ENCODE assay signal across 22 mouse cellular contexts in the genomic region with DNA sequence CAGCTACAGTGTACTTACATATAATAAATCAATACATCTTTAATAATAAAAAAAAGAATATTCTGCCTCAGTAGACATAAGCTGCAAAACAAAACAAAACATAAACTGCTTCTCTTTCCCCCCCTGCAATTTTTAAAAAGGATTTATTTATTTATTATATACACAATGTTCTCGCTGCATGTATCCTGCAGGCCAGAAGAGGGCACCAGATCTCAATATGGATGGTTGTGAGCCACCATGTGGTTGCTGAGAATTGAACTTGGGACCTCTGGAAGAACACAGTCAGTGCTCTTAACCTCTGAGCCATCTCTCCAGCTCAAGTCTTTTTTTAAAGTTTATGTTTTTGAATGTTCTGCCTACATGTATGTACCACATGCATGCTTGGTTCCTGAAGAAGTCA.
A peak's percentile ranks its signal among the peaks of the same experiment; 100 is the strongest.
DNase-seq lines count a peak whose midpoint lies in the region; ATAC-seq and TF ChIP-seq lines count a peak whose summit lies in the region.
"Had no signal": no experiment of that assay in that cellular context is flagged by ENCODE, and none has a peak within 500 bp of the region (broad histone marks: within the 10 kb centered on the region; RNA-seq: fewer than 3 reads in every experiment).

No protein-coding gene starts in this region.

- H3K36me3 ChIP-seq in liver, embryonic 14.5 days (replicated peaks; ENCODE audit: control insufficient read depth, insufficient read depth, low read depth): no peaks in the 10 kb centered on the region
- H3K36me3 ChIP-seq in liver, embryonic 11.5 days (ENCODE audit: control insufficient read depth, insufficient read depth, low read length): no peaks in the 10 kb centered on the region
- peaks cover 0 to 21% of the 10 kb centered on the region in 2 experiments; a peak in 2 of 4 replicates for H3K36me3 ChIP-seq in MEL (ENCODE audit: control insufficient read depth in 1 of 2, insufficient read depth in 2 of 2, low read length in 2 of 2)
- H3K36me3 ChIP-seq: heart, embryonic 15.5 days; neural tube, embryonic 12.5 days; stomach, embryonic 15.5 days had no signal

- no peak overlapping the region for H3K4me3 ChIP-seq in gastrocnemius, adult 2 months
- no peak overlapping the region for H3K4me3 ChIP-seq in liver, embryonic 14.5 days (ENCODE audit: insufficient read depth in 1 of 2, low read depth in 2 of 2, low read length in 2 of 2)
- H3K4me3 ChIP-seq in liver, embryonic 11.5 days (ENCODE audit: low read depth, low read length): no peak overlapping the region
- no peak overlapping the region for H3K4me3 ChIP-seq in MEL (ENCODE audit: control insufficient read depth in 1 of 2, insufficient read depth in 1 of 2, low read depth in 2 of 2, low read length in 2 of 2)
- H3K4me3 ChIP-seq: erythroblast, embryonic 14.5 days; forebrain, embryonic 15.5 days; heart, embryonic 15.5 days; hindbrain, embryonic 12.5 days; megakaryocyte, embryonic 14.5 days; neural tube, embryonic 12.5 days; stomach, embryonic 15.5 days had no signal

- TF ChIP-seq CTCF in gastrocnemius, adult 2 months (IDR thresholded peaks at IDR 0.05): peak; percentile 34; the same call in 1 of the 2 replicates
- TF ChIP-seq CTCF in liver, embryonic 14.5 days (IDR thresholded peaks at IDR 0.05; ENCODE audit: low read depth): peak; percentile 60
- TF ChIP-seq CTCF in MEL (IDR thresholded peaks at IDR 0.05 in 2 of 3, conservative IDR thresholded peaks at IDR 0.05 in 1 of 3; ENCODE audit: control insufficient read depth in 1 of 3, insufficient read depth in 1 of 3, low read depth in 2 of 3, low read length in 3 of 3, poor library complexity in 1 of 3, severe bottlenecking in 1 of 3): peak in 2 of 3 experiments; percentile 23 to 33; a peak in 3 of 6 replicates

- H3K9me3 ChIP-seq in liver, embryonic 14.5 days (ENCODE audit: control insufficient read depth, low read length): no peaks in the 10 kb centered on the region
- no peaks in the 10 kb centered on the region; the same call in 1 of the 2 replicates for H3K9me3 ChIP-seq in liver, embryonic 11.5 days (ENCODE audit: control insufficient read depth, low read length)
- H3K9me3 ChIP-seq in MEL (replicated peaks; ENCODE audit: insufficient read depth, low read length): no peaks in the 10 kb centered on the region
- H3K9me3 ChIP-seq: forebrain, embryonic 15.5 days; heart, embryonic 15.5 days; hindbrain, embryonic 12.5 days; megakaryocyte, embryonic 14.5 days; neural tube, embryonic 12.5 days; stomach, embryonic 15.5 days had no signal

- no peak for TF ChIP-seq EP300 in liver, embryonic 14.5 days (IDR thresholded peaks at IDR 0.05; ENCODE audit: low read depth)
- TF ChIP-seq EP300 in MEL (IDR thresholded peaks at IDR 0.05; ENCODE audit: low read depth in 1 of 2, low read length in 2 of 2): no peak

- H3K4me1 ChIP-seq in liver, embryonic 14.5 days (replicated peaks; ENCODE audit: control insufficient read depth in 2 of 2, insufficient read depth in 2 of 2, low read length in 1 of 2): peaks cover 2 to 3% of the 10 kb centered on the region in 2 experiments; a peak in 2 of 4 replicates
- H3K4me1 ChIP-seq in liver, embryonic 11.5 days (replicated peaks; ENCODE audit: control insufficient read depth, insufficient read depth, low read length): no peaks in the 10 kb centered on the region
- H3K4me1 ChIP-seq in MEL (ENCODE audit: control insufficient read depth in 1 of 2, insufficient read depth in 2 of 2, low read length in 2 of 2): peaks cover 14 to 19% of the 10 kb centered on the region in 2 experiments
- H3K4me1 ChIP-seq: forebrain, embryonic 15.5 days; heart, embryonic 15.5 days; hindbrain, embryonic 12.5 days; neural tube, embryonic 12.5 days; stomach, embryonic 15.5 days had no signal

- no peak overlapping the region for H3K9ac ChIP-seq in liver, embryonic 14.5 days (replicated peaks)
- no peak overlapping the region for H3K9ac ChIP-seq in liver, embryonic 11.5 days (ENCODE audit: low read depth, low read length)
- H3K9ac ChIP-seq in MEL (ENCODE audit: control insufficient read depth, low read depth, low read length, poor library complexity, severe bottlenecking): no peak overlapping the region
- H3K9ac ChIP-seq: forebrain, embryonic 15.5 days; heart, embryonic 15.5 days; hindbrain, embryonic 12.5 days; neural tube, embryonic 12.5 days; stomach, embryonic 15.5 days had no signal

- no peak overlapping the region for H3K27ac ChIP-seq in gastrocnemius, adult 2 months
- no peak overlapping the region for H3K27ac ChIP-seq in liver, embryonic 14.5 days
- H3K27ac ChIP-seq in liver, embryonic 11.5 days (ENCODE audit: low read depth, low read length): no peak overlapping the region
- no peak overlapping the region for H3K27ac ChIP-seq in MEL (ENCODE audit: control insufficient read depth, low read depth, low read length)
- H3K27ac ChIP-seq: forebrain, embryonic 15.5 days; heart, embryonic 15.5 days; hindbrain, embryonic 12.5 days; neural tube, embryonic 12.5 days; stomach, embryonic 15.5 days had no signal

- no peaks in the 10 kb centered on the region for H3K27me3 ChIP-seq in liver, embryonic 14.5 days (ENCODE audit: control insufficient read depth, insufficient read depth, low read length)
- H3K27me3 ChIP-seq in liver, embryonic 11.5 days (replicated peaks; ENCODE audit: control insufficient read depth, insufficient read depth, low read length): no peaks in the 10 kb centered on the region
- no peaks in the 10 kb centered on the region for H3K27me3 ChIP-seq in MEL (ENCODE audit: control insufficient read depth in 1 of 2, insufficient read depth in 2 of 2, low read length in 2 of 2)
- H3K27me3 ChIP-seq: forebrain, embryonic 15.5 days; heart, embryonic 15.5 days; hindbrain, embryonic 12.5 days; megakaryocyte, embryonic 14.5 days; neural tube, embryonic 12.5 days; stomach, embryonic 15.5 days had no signal

- no peak for DNase-seq in gastrocnemius, adult 2 months
- DNase-seq in gastrocnemius, postnatal 36 days: no peak
- no peak for DNase-seq in liver, embryonic 14.5 days (ENCODE audit: low read depth in 3 of 3, low spot score in 3 of 3)
- DNase-seq in liver, embryonic 11.5 days (ENCODE audit: low spot score): no peak
- DNase-seq in 3T3-L1 (ENCODE audit: low read depth, low spot score) (peak; percentile 6), MEL (ENCODE audit: low read depth, low spot score) (no peak)
- DNase-seq in urinary bladder, adult 2 months (ENCODE audit: low spot score): no peak
- DNase-seq: adrenal gland, postnatal 14 days; cerebellum, adult 2 months; heart, adult 18-20 months; kidney, adult 18-20 months; kidney, postnatal 36 days; liver had no signal

- peak; percentile 17 for TF ChIP-seq RAD21 in MEL (IDR thresholded peaks at IDR 0.05; ENCODE audit: low read depth, low read length)

- intact Hi-C loops in gastrocnemius, adult 2 months (cut with DNase I): no loop called here
- intact Hi-C loops in gastrocnemius, postnatal 36 days (cut with DNase I): no loop called here

- TF ChIP-seq POLR2A in MEL (IDR thresholded peaks at IDR 0.05; ENCODE audit: control insufficient read depth in 1 of 2, insufficient read depth in 1 of 2, low read depth in 1 of 2, low read length in 2 of 2, poor library complexity in 1 of 2): no peak

- ATAC-seq in liver, embryonic 14.5 days (ENCODE audit: insufficient read depth): no peak
- no peak for ATAC-seq in liver, embryonic 11.5 days (replicated peaks; ENCODE audit: low FRiP score)
- no peak for ATAC-seq in monocyte, adult 5-6 weeks (replicated peaks; ENCODE audit: insufficient number of reproducible peaks, low FRiP score, low TSS enrichment, poor library complexity, severe bottlenecking)
- ATAC-seq: activated CD4-positive, CD25-positive, alpha-beta regulatory T cell, adult 4 months; forebrain, embryonic 15.5 days had no signal

- WGBS in liver, embryonic 14.5 days (ENCODE audit: insufficient replicate concordance): 73% methylated on average over 1 of the region's 1 CpGs
- 88% methylated on average over 1 of the region's 1 CpGs for WGBS in liver, embryonic 11.5 days

- H3K4me2 ChIP-seq in liver, embryonic 14.5 days (ENCODE audit: low read depth): no peak overlapping the region
- H3K4me2 ChIP-seq in liver, embryonic 11.5 days: no peak overlapping the region
- H3K4me2 ChIP-seq: forebrain, embryonic 15.5 days; heart, embryonic 15.5 days; hindbrain, embryonic 12.5 days; neural tube, embryonic 12.5 days; stomach, embryonic 15.5 days had no signal

- no peaks in the 10 kb centered on the region for H3K79me2 ChIP-seq in MEL (ENCODE audit: control insufficient read depth, insufficient read depth, low read length, poor library complexity)

TF ChIP-seq in MEL, 35 proteins besides CTCF, POLR2A, EP300 and RAD21:
- TF ChIP-seq SMC3 (IDR thresholded peaks at IDR 0.05; ENCODE audit: low read depth, low read length) (peak; percentile 35), USF2 (IDR thresholded peaks at IDR 0.05; ENCODE audit: borderline replicate concordance in 1 of 2, insufficient read depth in 1 of 2, low read depth in 1 of 2, low read length in 2 of 2) (no peak)
